Mouse (Mus musculus) Patski (cell line): ENCODE data around the gene Ackr1. TPM values are rescaled to one million over a fixed set of nuclear protein-coding genes. Genes with fewer than 3 reads are reported as not detected.

Source experiments
- ATAC-seq: fragments of 100-300 bp; one replicate; pipeline ENCODE4 v1.8.0; 2021
- CTCF ChIA-PET: fragments of 350-600 bp; sonication (Branson Sonifier 250); formaldehyde crosslinking; loops from one replicate; lab custom pipeline; 2022; ENCODE audit warnings: inconsistent platforms; lab: Charles Lee
- POLR2A ChIA-PET: fragments of 350-600 bp; sonication (Branson Sonifier 250); formaldehyde crosslinking; loops from one replicate; lab custom pipeline; 2022; ENCODE audit warnings: antibody characterized with exemption, inconsistent platforms; lab: Charles Lee
- DNase-seq: peaks from one replicate; pipeline ENCODE4 v3.0.0-alpha.2; 2011; ENCODE audit warnings: low read depth, low spot score
- H3K27me3 ChIP-seq: fragments of 371-371 bp; one replicate; pipeline ENCODE4 v1.5.1; 2021
- CTCF ChIP-seq: fragments of 100-300 bp; IDR thresholded peaks from one replicate; pipeline ENCODE4 v1.5.1; 2021
- in situ Hi-C: fragments of 300-500 bp; cut with MboI; formaldehyde crosslinking; loops from 3 replicates; pipeline ENCODE4 v1.11.1; 2018; ENCODE audit warnings: low pct_unique_long_range_greater_than_20kb, mixed read lengths
- polyA plus RNA-seq: library from polyadenylated mRNA; unstranded; gene quantifications from one replicate; pipeline ENCODE4 v1.2.3, GENCODE M21; 2021

Ackr1 gene
- polyA plus RNA-seq, 1 experiment from 2014 or later = not detected

- POLR2A ChIA-PET = no interaction called here
- DNase-seq (no peak), ATAC-seq (no peak)
- no peak for TF ChIP-seq CTCF
- CTCF ChIA-PET = no interaction called here
- H3K27me3 ChIP-seq = peaks cover 24% of the 10 kb centered on the region
- in situ Hi-C loops = no loop called here
Measured at GRCm38 (mm10) chr1:173364125-173364800, 30.7 kb upstream of the Ackr1 start.

- DNase-seq = no peak
- in situ Hi-C loops = no loop called here
- POLR2A ChIA-PET = no interaction called here
- peaks cover 17% of the 10 kb centered on the region for H3K27me3 ChIP-seq
- ATAC-seq = no peak
- CTCF ChIA-PET = no interaction called here
- no peak for TF ChIP-seq CTCF
Measured at GRCm38 (mm10) chr1:173363436-173363835, 29.9 kb upstream of the Ackr1 start.

- TF ChIP-seq CTCF = no peak
- DNase-seq (no peak), ATAC-seq (no peak)
- no peaks in the 10 kb centered on the region for H3K27me3 ChIP-seq
- in situ Hi-C loops = no loop called here
- CTCF ChIA-PET = no interaction called here
- POLR2A ChIA-PET = no interaction called here
Measured at GRCm38 (mm10) chr1:173361651-173362050, 28.1 kb upstream of the Ackr1 start.

- TF ChIP-seq CTCF = no peak
- in situ Hi-C loops = no loop called here
- DNase-seq (no peak), ATAC-seq (no peak)
- POLR2A ChIA-PET = no interaction called here
- no peaks in the 10 kb centered on the region for H3K27me3 ChIP-seq
- CTCF ChIA-PET = interaction anchor here (0.9 kb wide), 1 partner anchor 8 kb away, joined by 3 read pairs; no protein-coding TSS in a partner anchor
Measured at GRCm38 (mm10) chr1:173359590-173360290, 26.2 kb upstream of the Ackr1 start.

GRCm38 (mm10) chr1:173357799-173358198 lies 24.2 kb upstream of the Ackr1 start:
- no peak for DNase-seq
- ChIA-PET CTCF (no interaction called here), POLR2A (no interaction called here)
- no peak for ATAC-seq
- in situ Hi-C loops = no loop called here
- no peaks in the 10 kb centered on the region for H3K27me3 ChIP-seq
- TF ChIP-seq CTCF = no peak

GRCm38 (mm10) chr1:173356699-173357098 lies 23.1 kb upstream of the Ackr1 start:
- H3K27me3 ChIP-seq = no peaks in the 10 kb centered on the region
- no peak for TF ChIP-seq CTCF
- in situ Hi-C loops = no loop called here
- POLR2A ChIA-PET = no interaction called here
- CTCF ChIA-PET = no interaction called here
- DNase-seq (no peak), ATAC-seq (no peak)

- no peak for ATAC-seq
- no peaks in the 10 kb centered on the region for H3K27me3 ChIP-seq
- ChIA-PET CTCF (no interaction called here), POLR2A (no interaction called here)
- in situ Hi-C loops = no loop called here
- no peak for TF ChIP-seq CTCF
- DNase-seq = no peak
Measured at GRCm38 (mm10) chr1:173355107-173355846, 21.7 kb upstream of the Ackr1 start.

GRCm38 (mm10) chr1:173350372-173350957 lies 16.9 kb upstream of the Ackr1 start, which contains the start of gene Aim2:
Aim2 (plus strand) TSS chr1:173350879.
- no peaks in the 10 kb centered on the region for H3K27me3 ChIP-seq
- in situ Hi-C loops = no loop called here
- no peak for ATAC-seq
- ChIA-PET POLR2A (no interaction called here), CTCF (no interaction called here)
- no peak for DNase-seq
- TF ChIP-seq CTCF = no peak

GRCm38 (mm10) chr1:173349946-173350345 lies 16.4 kb upstream of the Ackr1 start:
- ChIA-PET POLR2A (no interaction called here), CTCF (no interaction called here)
- no peak for ATAC-seq
- no peak for TF ChIP-seq CTCF
- in situ Hi-C loops = no loop called here
- no peaks in the 10 kb centered on the region for H3K27me3 ChIP-seq
- no peak for DNase-seq

GRCm38 (mm10) chr1:173349192-173349591 lies 15.6 kb upstream of the Ackr1 start:
- in situ Hi-C loops = no loop called here
- ATAC-seq (no peak), DNase-seq (no peak)
- no peaks in the 10 kb centered on the region for H3K27me3 ChIP-seq
- CTCF ChIA-PET = no interaction called here
- no peak for TF ChIP-seq CTCF
- POLR2A ChIA-PET = no interaction called here
